Mouse (Mus musculus) small intestine, adult 2 months (tissue): ENCODE data around the gene Krtap24-1.

ENCODE experiments used
- CTCF ChIP-seq: fragments of 200-500 bp; IDR thresholded peaks from 2 replicates; pipeline ENCODE4 v1.5.1; 2012; ENCODE audit warnings: low read depth, mild to moderate bottlenecking, control low read depth, inconsistent platforms, low read length, moderate library complexity, mixed read lengths; ENCODE audit not compliant: insufficient replicate concordance, insufficient read length; ENCODE audit errors: extremely low read depth
- POLR2A ChIP-seq: fragments of 200-500 bp; IDR thresholded peaks from 2 replicates; pipeline ENCODE4 v1.6.1; 2012; ENCODE audit warnings: low read depth, mild to moderate bottlenecking, control low read depth, inconsistent platforms, low read length, moderate library complexity

DNA sequence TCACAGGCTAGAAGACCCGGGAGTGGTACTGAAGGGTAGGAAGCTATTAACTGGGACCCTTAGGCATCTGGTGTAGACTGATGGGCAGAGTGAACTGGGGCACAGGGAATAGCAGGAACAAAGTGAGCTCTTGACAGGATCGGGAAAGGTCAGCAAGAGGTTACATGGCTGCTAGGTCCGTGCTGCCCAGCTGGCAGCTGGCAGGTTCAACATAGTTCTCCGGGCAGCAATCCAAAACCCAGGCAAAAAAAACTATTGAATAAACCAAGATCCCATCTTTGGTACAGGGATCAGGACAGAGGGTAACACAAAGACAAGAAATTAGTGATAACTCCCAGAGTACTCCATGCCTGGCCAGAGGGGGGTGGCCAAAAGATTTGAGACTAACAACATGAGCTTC is 23.1 kb upstream of the Krtap24-1 start:
- TF ChIP-seq POLR2A (no peak), CTCF (no peak)
